Mouse (Mus musculus) testis, adult 2 months (tissue): ENCODE data around the gene Twist1. TPM values are rescaled to one million over a fixed set of nuclear protein-coding genes. Genes with fewer than 3 reads are reported as not detected.

ENCODE experiments used
- H3K27ac ChIP-seq: fragments of 200-500 bp; 2 replicates; pipeline ENCODE4 v1.5.1; 2012; ENCODE audit warnings: low read depth, low read length; ENCODE audit not compliant: control insufficient read depth, insufficient read depth
- H3K27me3 ChIP-seq: fragments of 200-500 bp; 2 replicates; pipeline ENCODE4 v1.6.1; 2012; ENCODE audit warnings: mild to moderate bottlenecking, low read length, moderate library complexity; ENCODE audit not compliant: control insufficient read depth, insufficient read depth
- H3K36me3 ChIP-seq: fragments of 200-500 bp; 2 replicates; pipeline ENCODE4 v1.6.1; 2012; ENCODE audit warnings: mild to moderate bottlenecking, low read length; ENCODE audit not compliant: control insufficient read depth, insufficient read depth
- H3K4me1 ChIP-seq: fragments of 200-500 bp; 2 replicates; pipeline ENCODE4 v1.6.1; 2012; ENCODE audit warnings: low read length; ENCODE audit not compliant: control insufficient read depth, insufficient read depth
- H3K4me3 ChIP-seq: fragments of 200-500 bp; 2 replicates; pipeline ENCODE4 v1.5.1; 2012; ENCODE audit warnings: low read depth, mild to moderate bottlenecking, low read length, moderate library complexity, mixed read lengths; ENCODE audit not compliant: control insufficient read depth
- CTCF ChIP-seq: fragments of 200-500 bp; IDR thresholded peaks from 2 replicates; pipeline ENCODE4 v1.5.1; 2012; ENCODE audit warnings: low read depth, mild to moderate bottlenecking, inconsistent platforms, low read length, moderate library complexity; ENCODE audit not compliant: control insufficient read depth, insufficient read depth, insufficient replicate concordance
- POLR2A ChIP-seq: fragments of 200-500 bp; IDR thresholded peaks from 2 replicates; pipeline ENCODE4 v1.6.1; 2012; ENCODE audit warnings: low read depth, mild to moderate bottlenecking, inconsistent platforms, low read length, moderate library complexity; ENCODE audit not compliant: control insufficient read depth
- polyA plus RNA-seq: library from polyadenylated mRNA; depleted of rRNA; stranded (reverse); fragments of >200 nt; gene quantifications from 2 replicates; pipeline ENCODE4 v1.2.3, GENCODE M21; 2012

The Twist1 gene
- polyA plus RNA-seq, 1 experiment = 1.3 TPM

GRCm38 (mm10) chr12:33955606-33956295 lies 1.7 kb upstream of the Twist1 start:
- peaks cover 2% of the 10 kb centered on the region for H3K27me3 ChIP-seq
- H3K27ac ChIP-seq = no peak overlapping the region
- no peak overlapping the region for H3K4me3 ChIP-seq
- H3K4me1 ChIP-seq = peaks cover 10% of the 10 kb centered on the region
- no peaks in the 10 kb centered on the region for H3K36me3 ChIP-seq
- no peak for TF ChIP-seq CTCF
- TF ChIP-seq POLR2A = no peak

DNA sequence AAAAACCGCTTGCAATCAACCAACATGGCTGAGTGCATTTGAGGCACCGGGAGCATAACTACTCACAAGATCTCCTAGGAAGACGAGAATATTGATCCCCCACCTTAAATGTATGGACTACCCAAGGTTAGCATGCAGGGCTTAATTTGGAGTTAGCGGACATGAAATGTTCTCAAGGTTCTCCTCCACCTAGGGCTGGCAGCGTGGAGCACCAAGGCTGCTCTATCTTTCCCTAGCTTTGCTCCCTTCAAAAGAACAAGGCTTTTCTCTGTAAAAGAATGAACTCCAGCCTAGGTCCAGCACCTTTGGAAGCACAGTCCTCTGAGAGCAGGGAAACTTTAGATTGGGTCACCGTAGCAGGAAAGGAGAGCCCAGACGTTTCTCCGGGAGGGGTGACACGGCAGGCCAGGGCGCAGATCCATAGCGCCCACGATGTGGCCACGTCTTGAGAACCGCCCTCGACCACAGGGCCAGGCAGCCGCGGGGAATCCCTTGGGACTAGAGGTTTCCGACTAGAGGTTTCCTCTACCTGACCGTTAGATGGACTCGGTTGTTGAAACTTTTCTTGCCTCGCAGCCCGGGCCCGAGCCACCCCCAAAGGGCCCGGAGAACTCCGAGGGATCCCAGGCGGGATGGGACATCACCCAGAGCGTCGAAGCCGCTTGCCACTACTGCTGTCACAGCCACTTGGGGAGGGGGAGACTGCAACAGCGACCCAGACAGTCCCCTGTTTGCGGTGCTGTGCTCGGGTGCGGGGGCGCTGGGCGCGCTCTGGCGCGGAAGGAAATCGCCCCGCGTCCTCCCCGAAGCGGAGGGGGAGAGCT lies 683 bp upstream of the Twist1 start:
- Histone ChIP-seq H3K27ac (peak overlapping the region; percentile 14; the same call in 1 of the 2 replicates), H3K27me3 (peaks cover 2% of the 10 kb centered on the region)

GRCm38 (mm10) chr12:33958241-33959194 lies 1.0 kb downstream of the Twist1 start:
- peaks cover 14% of the 10 kb centered on the region for H3K4me1 ChIP-seq
- H3K27me3 ChIP-seq = peaks cover 4% of the 10 kb centered on the region
- no peak for TF ChIP-seq POLR2A
- TF ChIP-seq CTCF = no peak
- H3K4me3 ChIP-seq = peak overlapping the region; percentile 88
- H3K27ac ChIP-seq = peak overlapping the region; percentile 32
- no peaks in the 10 kb centered on the region for H3K36me3 ChIP-seq

More for the DNA sequence above, 683 bp upstream of the Twist1 start:
- peak overlapping the region; percentile 47 for H3K4me3 ChIP-seq
- TF ChIP-seq POLR2A = peak; percentile 2; the same call in 1 of the 2 replicates
- TF ChIP-seq CTCF = no peak
- no peaks in the 10 kb centered on the region for H3K36me3 ChIP-seq
- peaks cover 10% of the 10 kb centered on the region for H3K4me1 ChIP-seq

DNA sequence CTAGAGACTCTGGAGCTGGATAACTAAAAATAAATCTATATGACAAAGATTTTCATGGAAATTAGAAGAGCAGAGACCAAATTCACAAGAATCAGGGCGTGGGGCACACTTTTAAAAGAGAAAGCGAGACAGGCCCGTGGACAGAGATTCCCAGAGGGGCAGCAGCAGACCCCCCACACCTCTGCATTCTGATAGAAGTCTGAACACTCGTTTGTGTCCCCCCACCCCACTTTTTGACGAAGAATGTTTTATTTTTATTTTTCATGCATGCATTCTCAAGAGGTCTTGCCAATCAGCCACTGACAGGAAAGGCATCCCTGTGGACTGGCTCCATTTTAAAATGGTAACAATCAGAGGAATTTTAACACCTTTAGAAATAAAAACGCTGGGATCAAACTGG lies 1.7 kb downstream of the Twist1 start:
- Histone ChIP-seq H3K27ac (no peak overlapping the region), H3K27me3 (peaks cover 4% of the 10 kb centered on the region), H3K36me3 (no peaks in the 10 kb centered on the region), H3K4me3 (no peak overlapping the region), H3K4me1 (peaks cover 14% of the 10 kb centered on the region)
- no peak for TF ChIP-seq POLR2A
- no peak for TF ChIP-seq CTCF

DNA sequence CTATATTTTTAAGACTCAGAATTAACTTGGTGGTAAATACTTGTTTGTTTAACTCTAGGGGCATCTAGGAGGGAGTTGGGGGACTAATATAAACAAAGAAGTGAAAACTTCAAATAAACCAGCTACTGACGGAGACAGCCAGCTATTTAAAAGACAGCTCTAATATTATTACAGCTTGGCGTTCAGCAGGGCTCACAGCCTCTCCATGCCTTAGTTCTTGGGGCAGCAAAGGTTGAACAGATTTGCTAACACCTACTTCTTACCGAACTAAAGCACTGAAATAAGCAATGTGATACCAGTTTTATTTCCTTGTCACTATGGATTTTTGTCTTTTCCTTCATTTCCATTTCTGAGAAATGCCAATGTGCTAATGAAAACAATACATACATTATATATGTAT lies 2.4 kb downstream of the Twist1 start:
- no peak overlapping the region for H3K27ac ChIP-seq
- no peak overlapping the region for H3K4me3 ChIP-seq
- H3K36me3 ChIP-seq = no peaks in the 10 kb centered on the region
- TF ChIP-seq POLR2A = no peak
- peaks cover 4% of the 10 kb centered on the region for H3K27me3 ChIP-seq
- H3K4me1 ChIP-seq = peaks cover 14% of the 10 kb centered on the region

DNA sequence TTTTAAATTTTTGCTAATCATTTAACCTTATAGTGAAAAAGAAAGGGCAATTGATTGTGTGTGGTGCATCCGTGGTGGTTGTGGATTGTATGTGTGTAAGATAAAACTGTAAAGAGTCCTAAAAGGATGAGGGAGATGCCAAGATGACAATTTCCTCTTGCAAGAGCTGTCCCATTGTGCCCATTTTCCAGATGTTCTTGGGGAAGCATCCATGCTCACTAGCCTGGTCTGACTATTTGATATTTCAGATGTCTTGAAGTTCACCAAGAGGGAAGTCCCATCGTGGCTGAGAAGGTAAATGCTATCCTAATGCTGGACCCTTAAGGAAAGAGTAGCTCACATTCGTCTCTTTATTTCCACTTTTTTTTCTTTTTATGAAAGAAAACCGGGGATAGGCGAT lies 3.5 kb downstream of the Twist1 start:
- TF ChIP-seq CTCF (no peak), POLR2A (no peak)
- Histone ChIP-seq H3K27me3 (peaks cover 4% of the 10 kb centered on the region), H3K27ac (no peak overlapping the region), H3K4me3 (no peak overlapping the region), H3K36me3 (no peaks in the 10 kb centered on the region), H3K4me1 (peaks cover 11% of the 10 kb centered on the region)
